Mouse (Mus musculus) A20 (cell line): Measurements from ENCODE around the gene Supt5.
"Not testable (repeated sequence)": the region's sequence is repeated elsewhere in the genome, so short reads cannot be mapped to it uniquely, and the experiment has no call there.

ENCODE experiments used
- DNase-seq: peaks from one replicate; pipeline ENCODE4 v3.0.0-alpha.2; 2011; ENCODE audit warnings: low read depth, low spot score

The Supt5 gene

GRCm38 (mm10) chr7:28338108-28338998 is at the start of gene Supt5:
Supt5 (minus strand) TSS chr7:28338746.
- peak; percentile 99 for DNase-seq

GRCm38 (mm10) chr7:28387384-28387783 is 48.8 kb upstream of the Supt5 start:
- peak; percentile 26 for DNase-seq

- DNase-seq = not testable (repeated sequence)
Measured at GRCm38 (mm10) chr7:28386877-28387276, 48.3 kb upstream of the Supt5 start.

GRCm38 (mm10) chr7:28386462-28386861 is 47.9 kb upstream of the Supt5 start:
- DNase-seq = peak; percentile 92

GRCm38 (mm10) chr7:28386007-28386406 is 47.5 kb upstream of the Supt5 start:
- DNase-seq = no peak

- DNase-seq = no peak
Measured at GRCm38 (mm10) chr7:28385196-28385595, 46.6 kb upstream of the Supt5 start.

GRCm38 (mm10) chr7:28384162-28384561 is 45.6 kb upstream of the Supt5 start:
- DNase-seq = no peak

- no peak for DNase-seq
Measured at GRCm38 (mm10) chr7:28383606-28384005, 45.1 kb upstream of the Supt5 start.

- peak; percentile 87 for DNase-seq
Measured at GRCm38 (mm10) chr7:28382981-28383396, 44.4 kb upstream of the Supt5 start.

- peak; percentile 89 for DNase-seq
Measured at GRCm38 (mm10) chr7:28382347-28382951, 43.9 kb upstream of the Supt5 start.

GRCm38 (mm10) chr7:28381938-28382337 is 43.4 kb upstream of the Supt5 start:
- peak; percentile 93 for DNase-seq

- DNase-seq = peak; percentile 94
Measured at GRCm38 (mm10) chr7:28381017-28381790, 42.7 kb upstream of the Supt5 start.

GRCm38 (mm10) chr7:28380237-28381016 is 41.9 kb upstream of the Supt5 start, which contains the start of gene Zfp36:
Zfp36 (minus strand) TSS chr7:28380253.
- peak; percentile 80 for DNase-seq

GRCm38 (mm10) chr7:28378769-28379651 is 40.5 kb upstream of the Supt5 start:
- peak; percentile 97 for DNase-seq

GRCm38 (mm10) chr7:28378066-28378690 is 39.6 kb upstream of the Supt5 start:
- peak; percentile 87 for DNase-seq

- DNase-seq = peak; percentile 59
Measured at GRCm38 (mm10) chr7:28377190-28378065, 38.9 kb upstream of the Supt5 start.

- DNase-seq = peak; percentile 90
Measured at GRCm38 (mm10) chr7:28376011-28376771, 37.6 kb upstream of the Supt5 start.
